Mouse (Mus musculus): ENCODE results near the gene Arntl2.
"Not testable (repeated sequence)": the region's sequence is repeated elsewhere in the genome, so short reads cannot be mapped to it uniquely, and the experiment has no call there.

The Arntl2 gene

DNA sequence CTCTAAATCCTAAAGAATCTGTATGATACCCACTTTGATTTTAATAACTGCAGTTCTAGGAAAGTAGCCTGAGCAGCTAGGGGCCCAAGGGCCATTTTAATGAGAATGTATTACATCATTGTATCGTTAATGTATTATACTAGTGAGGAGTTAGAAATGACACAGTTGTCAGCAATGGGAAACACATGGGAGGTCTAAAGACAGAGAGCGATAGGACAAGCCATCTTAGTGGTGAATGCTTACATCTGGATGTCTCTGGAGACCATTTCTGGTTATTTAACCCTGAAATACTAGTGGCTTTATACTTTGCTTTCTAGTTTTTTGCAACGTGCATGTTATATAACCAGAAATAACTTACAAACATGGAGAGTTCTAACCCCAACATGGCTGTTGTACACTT is 56.1 kb downstream of the Arntl2 start:
- DNase-seq = no peak

GRCm38 (mm10) chr6:146852739-146853138 is 56.9 kb downstream of the Arntl2 start:
- no peak for DNase-seq

- no peak for DNase-seq
These were observed 59.3 kb downstream of the Arntl2 start for GRCm38 (mm10) chr6:146855185-146855584.

- DNase-seq = no peak
These were observed 61.5 kb downstream of the Arntl2 start for GRCm38 (mm10) chr6:146857386-146857785.

GRCm38 (mm10) chr6:146863154-146863553 is 67.3 kb downstream of the Arntl2 start:
- DNase-seq = no peak

GRCm38 (mm10) chr6:146864370-146864769 is 68.5 kb downstream of the Arntl2 start:
- not testable (repeated sequence) for DNase-seq

DNA sequence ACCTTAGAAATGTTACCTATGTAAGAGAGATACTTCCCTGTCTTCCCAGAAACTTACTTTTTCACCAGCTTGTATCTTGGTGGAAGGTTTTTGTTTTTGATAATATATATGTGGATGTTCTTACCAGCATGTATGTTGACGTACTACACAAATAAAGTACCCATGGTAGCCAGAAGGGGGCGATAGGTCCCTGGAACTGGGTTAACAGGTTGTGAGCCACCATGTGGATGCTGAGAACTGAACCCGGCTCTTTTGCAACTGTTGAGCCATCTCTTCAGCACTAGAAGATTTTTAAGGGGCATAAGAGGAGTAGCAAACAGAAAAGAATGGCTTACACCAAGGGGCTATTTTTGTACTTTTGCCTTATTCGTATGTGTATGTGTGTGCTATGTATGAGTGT is 69.8 kb downstream of the Arntl2 start:
- DNase-seq = peak; percentile 21

- DNase-seq = peak; percentile 32
These were observed 76.1 kb downstream of the Arntl2 start for GRCm38 (mm10) chr6:146871975-146872374.

GRCm38 (mm10) chr6:146874415-146874814 is 78.6 kb downstream of the Arntl2 start:
- no peak for DNase-seq

GRCm38 (mm10) chr6:146876820-146877219 is 81.0 kb downstream of the Arntl2 start:
- DNase-seq = no peak

- no peak for DNase-seq
These were observed 81.7 kb downstream of the Arntl2 start for GRCm38 (mm10) chr6:146877425-146878045.

DNA sequence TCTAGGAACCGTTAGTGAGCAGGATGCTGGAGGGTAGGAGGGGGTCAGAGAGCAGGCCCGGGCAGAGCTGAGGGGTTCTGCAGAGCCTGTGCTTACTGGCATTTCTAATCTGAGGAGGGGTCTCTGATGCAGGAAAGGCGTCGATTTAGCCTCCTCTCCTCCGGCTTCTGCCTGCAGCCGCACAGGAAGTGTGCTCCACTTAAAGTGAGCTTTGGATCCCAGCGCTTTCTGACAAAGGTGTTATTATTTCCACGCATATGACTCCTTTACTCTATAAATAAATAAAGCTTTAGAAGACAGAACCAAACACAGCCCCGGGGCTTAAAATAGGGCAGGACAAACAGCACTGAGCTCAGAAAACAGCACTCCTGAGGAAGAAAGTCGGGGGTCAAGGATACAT is 83.1 kb downstream of the Arntl2 start:
- no peak for DNase-seq

DNA sequence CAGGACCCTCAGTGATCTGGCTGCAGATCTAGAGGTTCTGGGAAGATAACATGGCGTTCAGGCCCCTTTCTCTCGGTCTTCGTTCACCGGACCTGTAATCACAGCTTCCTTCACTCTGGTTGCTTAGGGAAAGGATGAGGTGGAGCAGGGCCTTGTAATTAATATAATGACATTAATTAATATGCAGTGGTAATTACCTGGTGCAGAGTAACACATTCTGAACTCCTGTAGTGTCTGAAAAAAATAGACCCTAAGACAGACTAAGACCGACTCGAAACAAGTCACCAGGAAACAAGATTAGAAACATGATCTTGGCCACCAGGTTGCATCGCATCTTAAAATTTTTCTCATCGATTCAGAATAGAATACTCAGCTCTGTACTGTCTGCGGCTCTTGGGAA is 84.0 kb downstream of the Arntl2 start:
- DNase-seq = no peak

- no peak for DNase-seq
These were observed 84.4 kb downstream of the Arntl2 start for GRCm38 (mm10) chr6:146880296-146880695.

GRCm38 (mm10) chr6:146881896-146882770 is 86.3 kb downstream of the Arntl2 start:
- DNase-seq = no peak

Data from thymus, postnatal 4 days (tissue).